Mouse (Mus musculus) large intestine, adult 2 months (tissue): Measurements from ENCODE around the gene Cyp11a1. TPM values are rescaled to one million over a fixed set of nuclear protein-coding genes. Genes with fewer than 3 reads are reported as not detected.

Source experiments
- DNase-seq: peaks from one replicate; pipeline ENCODE4 v3.0.0-alpha.2; 2012; ENCODE audit warnings: low read depth, low spot score
- WGBS: fragments of 180-500 bp; shearing (Covaris S2); methylation state at CpG from one replicate; pipeline ENCODE4 v1.1.7; 2018; 5-methylcytosine and 5-hydroxymethylcytosine counted together
- polyA plus RNA-seq: library from polyadenylated mRNA; depleted of rRNA; stranded (reverse); fragments of >200 nt; gene quantifications from 2 replicates; pipeline ENCODE4 v1.2.3, GENCODE M21; 2012

Cyp11a1 gene
- polyA plus RNA-seq, 1 experiment, result 0.07 TPM

GRCm38 (mm10) chr9:57998685-57999084 lies 7.5 kb upstream of the Cyp11a1 start:
- WGBS, result 69% methylated on average over 2 of the region's 2 CpGs
- DNase-seq, result no peak

GRCm38 (mm10) chr9:57999676-58000075 lies 6.5 kb upstream of the Cyp11a1 start:
- DNase-seq, result no peak
- 23% methylated on average over 2 of the region's 2 CpGs for WGBS

DNA sequence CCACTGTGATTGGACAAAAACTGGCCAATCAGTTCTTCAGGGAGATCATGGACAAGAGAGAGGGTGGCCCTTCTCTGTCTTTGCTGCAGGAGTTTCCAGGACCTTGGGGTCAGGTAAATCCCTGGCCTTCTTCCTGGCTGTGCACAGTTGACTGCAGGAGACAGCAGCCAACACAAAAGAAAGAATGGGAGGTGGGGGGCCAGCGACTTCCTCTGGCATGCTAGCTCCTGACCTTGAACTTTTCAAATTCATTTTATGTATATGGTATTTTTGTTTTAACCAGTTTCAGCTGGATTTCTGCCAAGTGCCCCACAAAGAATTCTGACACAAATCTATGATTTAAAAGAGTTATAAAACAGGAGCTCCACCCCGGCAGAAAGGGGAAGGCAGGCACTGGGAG lies 2.9 kb upstream of the Cyp11a1 start:
- DNase-seq, result no peak
- 5% methylated on average over 2 of the region's 2 CpGs for WGBS

GRCm38 (mm10) chr9:58008336-58009014 lies 2.3 kb downstream of the Cyp11a1 start:
- no peak for DNase-seq
- 83% methylated on average over 12 of the region's 12 CpGs for WGBS

- DNase-seq, result no peak
- WGBS, result 29% methylated on average over 6 of the region's 6 CpGs
Observed at GRCm38 (mm10) chr9:58009015-58009362, 2.8 kb downstream of the Cyp11a1 start.

DNA sequence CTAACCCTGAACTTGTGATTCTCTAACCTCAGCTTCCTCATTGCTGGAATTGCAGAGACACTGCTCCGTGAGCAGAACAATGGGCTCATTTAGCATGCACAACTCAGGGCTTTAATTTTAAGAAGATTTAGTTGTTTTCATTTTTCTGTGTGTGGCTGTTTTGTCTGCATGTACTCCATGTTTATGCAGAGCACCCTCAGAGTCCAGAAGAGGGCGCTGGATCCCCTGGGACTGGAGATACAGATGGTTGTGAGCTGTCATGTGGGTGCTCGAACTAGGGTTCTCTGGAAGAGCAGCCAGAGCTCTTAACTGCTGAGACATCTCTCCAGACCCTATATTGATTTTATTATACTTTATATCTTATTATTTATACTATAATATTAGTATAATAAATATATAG lies 3.4 kb downstream of the Cyp11a1 start:
- WGBS, result 70% methylated on average over 3 of the region's 3 CpGs
- DNase-seq, result no peak

- no peak for DNase-seq
- 32% methylated on average over 7 of the region's 7 CpGs for WGBS
Observed at GRCm38 (mm10) chr9:58011027-58011426, 4.8 kb downstream of the Cyp11a1 start.

- WGBS, result 82% methylated on average over 8 of the region's 8 CpGs
- DNase-seq, result no peak
Observed at GRCm38 (mm10) chr9:58011552-58011951, 5.3 kb downstream of the Cyp11a1 start.

- DNase-seq, result no peak
- 80% methylated on average over 2 of the region's 2 CpGs for WGBS
Observed at GRCm38 (mm10) chr9:58012486-58012885, 6.3 kb downstream of the Cyp11a1 start.

GRCm38 (mm10) chr9:58012935-58013334 lies 6.7 kb downstream of the Cyp11a1 start:
- WGBS, result 82% methylated on average over 2 of the region's 2 CpGs
- no peak for DNase-seq

- WGBS, result 40% methylated on average over 8 of the region's 8 CpGs
- no peak for DNase-seq
Observed at GRCm38 (mm10) chr9:58014393-58015160, 8.4 kb downstream of the Cyp11a1 start.

- WGBS, result 87% methylated on average over 6 of the region's 6 CpGs
- DNase-seq, result no peak
Observed at GRCm38 (mm10) chr9:58015856-58016255, 9.6 kb downstream of the Cyp11a1 start.

- WGBS, result 45% methylated on average over 3 of the region's 3 CpGs
- no peak for DNase-seq
Observed at GRCm38 (mm10) chr9:58016962-58017361, 10.8 kb downstream of the Cyp11a1 start.

- no peak for DNase-seq
- WGBS, result 81% methylated on average over 5 of the region's 5 CpGs
Observed at GRCm38 (mm10) chr9:58018385-58018784, 12.2 kb downstream of the Cyp11a1 start.

- WGBS, result 70% methylated on average over 9 of the region's 9 CpGs
Observed at GRCm38 (mm10) chr9:58025995-58026394, 19.8 kb downstream of the Cyp11a1 start.

GRCm38 (mm10) chr9:58027426-58028180 lies 21.4 kb downstream of the Cyp11a1 start:
- 17% methylated on average over 2 of the region's 2 CpGs for WGBS
- no peak for DNase-seq

More at GRCm38 (mm10) chr9:58025995-58026394, 19.8 kb downstream of the Cyp11a1 start:
- no peak for DNase-seq

- WGBS, result 60% methylated on average over 5 of the region's 5 CpGs
- DNase-seq, result no peak
Observed at GRCm38 (mm10) chr9:58028841-58029240, 22.6 kb downstream of the Cyp11a1 start.

- no peak for DNase-seq
- WGBS, result 90% methylated on average over 6 of the region's 6 CpGs
Observed at GRCm38 (mm10) chr9:58029635-58030034, 23.4 kb downstream of the Cyp11a1 start.

- no peak for DNase-seq
- 67% methylated on average over 5 of the region's 5 CpGs for WGBS
Observed at GRCm38 (mm10) chr9:58031895-58032294, 25.7 kb downstream of the Cyp11a1 start.

- WGBS, result 73% methylated on average over 2 of the region's 2 CpGs
- DNase-seq, result no peak
Observed at GRCm38 (mm10) chr9:58035519-58035918, 29.3 kb downstream of the Cyp11a1 start.
